Mouse (Mus musculus): ENCODE results near the gene Olfr1033. TPM values are rescaled to one million over a fixed set of nuclear protein-coding genes. Genes with fewer than 3 reads are reported as not detected.
"Not testable (repeated sequence)": the region's sequence is repeated elsewhere in the genome, so short reads cannot be mapped to it uniquely, and the experiment has no call there.

Olfr1033 gene
- polyA plus RNA-seq (2015; fragmentation: Nextera tagmentation; extraction: Ambion mirVana), result 6.3 and 6.4 TPM in 2 replicates

DNA sequence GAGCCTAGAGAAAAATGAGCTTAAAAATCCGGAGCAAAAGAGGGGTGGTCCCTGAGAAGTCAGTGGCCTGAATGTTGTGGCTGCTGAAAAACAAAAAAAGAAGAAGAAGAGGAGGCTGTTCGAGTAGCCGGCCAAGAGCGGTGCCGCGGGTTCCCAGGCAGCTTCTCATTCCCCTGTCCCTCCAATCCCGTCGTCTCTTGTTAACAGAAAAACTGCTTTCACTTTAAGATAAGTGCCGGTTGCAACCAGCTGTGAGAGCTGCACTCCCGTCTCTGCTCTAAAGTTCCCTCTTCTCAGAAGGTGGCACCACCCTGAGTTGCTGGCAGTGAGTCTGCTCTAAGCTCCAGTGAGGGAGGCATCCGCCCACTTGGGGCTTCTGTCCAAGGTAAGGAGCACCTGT lies at the start of gene Olfr1033:
Olfr1033 (plus strand) TSS at position 228 of the 400 bp plus-strand sequence.
- not testable (repeated sequence) for H3K4me1 ChIP-seq (ENCODE audit: control insufficient read depth, insufficient read depth, low read length); H3K36me3 ChIP-seq (ENCODE audit: control insufficient read depth, insufficient read depth); ATAC-seq (replicated peaks; ENCODE audit: extremely low read depth, insufficient read depth, low FRiP score); H3K9me3 ChIP-seq (replicated peaks; ENCODE audit: control insufficient read depth, low read length); H3K27me3 ChIP-seq (ENCODE audit: control insufficient read depth, insufficient read depth, low read length)
- peak within 1 kb of the TSS; percentile 73 for H3K27ac ChIP-seq (ENCODE audit: low read length)
- peak within 1 kb of the TSS; percentile 57 for H3K9ac ChIP-seq (ENCODE audit: low read length)
- WGBS, result under 1% methylated on average over 10 of the region's 11 CpGs
- H3K4me2 ChIP-seq (ENCODE audit: low read depth, low read length), result peak within 1 kb of the TSS; percentile 62
- H3K4me3 ChIP-seq (ENCODE audit: low read length), result peak within 1 kb of the TSS; percentile 54

DNA sequence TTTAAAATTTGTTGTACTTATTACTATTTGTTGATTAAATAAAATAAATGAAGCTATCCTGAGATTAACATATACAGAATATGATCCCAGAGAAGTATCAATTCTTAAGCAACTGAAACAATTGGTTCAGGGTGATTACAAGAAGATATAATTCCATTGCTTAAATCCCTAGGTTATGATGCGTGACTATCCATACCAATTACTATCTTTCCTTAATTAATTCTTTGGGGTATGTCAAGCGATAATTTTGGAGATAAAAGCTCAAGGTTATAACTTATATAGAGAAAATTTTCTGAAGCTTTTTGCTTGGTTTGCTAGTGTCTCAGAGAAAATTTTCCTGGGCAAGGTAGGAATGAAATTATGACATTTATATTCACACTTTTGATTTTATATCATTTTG lies 46.8 kb upstream of the Olfr1033 start, which contains the start of gene Olfr1029:
Olfr1029 (plus strand) TSS at position 301 of the 400 bp plus-strand sequence.
- H3K27ac ChIP-seq (ENCODE audit: low read length), result no peak within 1 kb of the TSS
- no peak within 1 kb of the TSS for H3K4me2 ChIP-seq (ENCODE audit: low read depth, low read length)
- no peak within 1 kb of the TSS for H3K9ac ChIP-seq (ENCODE audit: low read length)
- no peaks in the 10 kb centered on the region for H3K4me1 ChIP-seq (ENCODE audit: control insufficient read depth, insufficient read depth, low read length)
- 74% methylated on average over 2 of the region's 2 CpGs for whole genome bisulfite sequencing
- no peaks in the 10 kb centered on the region for H3K9me3 ChIP-seq (replicated peaks; ENCODE audit: control insufficient read depth, low read length)
- no peak for ATAC-seq (replicated peaks; ENCODE audit: extremely low read depth, insufficient read depth, low FRiP score)
- H3K36me3 ChIP-seq (ENCODE audit: control insufficient read depth, insufficient read depth), result no peaks in the 10 kb centered on the region
- no peaks in the 10 kb centered on the region for H3K27me3 ChIP-seq (ENCODE audit: control insufficient read depth, insufficient read depth, low read length)
- H3K4me3 ChIP-seq (ENCODE audit: low read length), result no peak within 1 kb of the TSS

DNA sequence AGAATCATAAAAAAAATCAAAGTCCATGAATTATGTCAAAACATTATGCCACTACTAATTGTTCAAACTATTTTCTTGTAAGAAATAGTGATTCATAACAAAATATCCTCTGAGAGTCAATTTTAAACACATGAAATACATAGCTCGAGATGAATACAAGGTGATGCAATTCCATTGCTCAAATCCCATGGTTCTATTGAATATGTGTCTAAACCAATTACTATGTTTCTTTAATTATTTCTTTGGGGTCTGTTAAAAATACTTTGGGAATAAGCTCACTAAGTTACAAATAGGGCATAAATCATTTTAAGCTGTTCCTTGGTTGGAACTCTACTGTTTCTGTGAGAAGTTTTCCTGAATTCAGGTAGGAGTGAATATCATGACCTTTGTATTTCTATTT lies 41.5 kb upstream of the Olfr1033 start, which contains the start of gene Olfr1030:
Olfr1030 (plus strand) TSS at position 301 of the 400 bp plus-strand sequence.
- Histone ChIP-seq H3K9ac (ENCODE audit: low read length) (no peak within 1 kb of the TSS), H3K4me2 (ENCODE audit: low read depth, low read length) (no peak within 1 kb of the TSS), H3K27ac (ENCODE audit: low read length) (no peak within 1 kb of the TSS), H3K4me1 (ENCODE audit: control insufficient read depth, insufficient read depth, low read length) (no peaks in the 10 kb centered on the region), H3K4me3 (ENCODE audit: low read length) (no peak within 1 kb of the TSS), H3K9me3 (replicated peaks; ENCODE audit: control insufficient read depth, low read length) (no peaks in the 10 kb centered on the region), H3K36me3 (ENCODE audit: control insufficient read depth, insufficient read depth) (no peaks in the 10 kb centered on the region), H3K27me3 (ENCODE audit: control insufficient read depth, insufficient read depth, low read length) (no peaks in the 10 kb centered on the region)
- 52% methylated on average over 1 of the region's 1 CpGs for WGBS
- ATAC-seq (replicated peaks; ENCODE audit: extremely low read depth, insufficient read depth, low FRiP score), result no peak

DNA sequence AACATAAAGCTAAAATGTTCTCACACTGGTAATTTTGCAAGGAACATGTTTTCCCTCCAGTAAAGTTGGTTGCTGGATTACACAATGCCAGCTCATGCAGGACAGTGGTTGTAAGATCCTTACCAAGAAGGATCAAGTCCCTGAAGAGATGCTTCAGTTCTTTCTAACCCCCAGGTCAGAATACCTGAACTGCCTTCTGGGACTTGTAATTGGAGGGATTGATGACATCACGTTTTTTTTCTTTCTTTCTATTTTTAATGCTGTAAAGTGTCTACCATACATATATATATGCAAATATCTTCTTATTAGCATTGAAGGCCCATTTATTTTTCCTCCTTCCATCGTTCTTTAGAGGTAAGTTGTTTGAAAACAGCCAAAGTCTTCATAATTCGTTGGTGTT lies 30.4 kb upstream of the Olfr1033 start, which contains the start of gene Olfr1031:
Olfr1031 (plus strand) TSS at position 301 of the 400 bp plus-strand sequence.
- ATAC-seq (replicated peaks; ENCODE audit: extremely low read depth, insufficient read depth, low FRiP score), result no peak
- 48% methylated on average over 3 of the region's 3 CpGs for WGBS
- no peaks in the 10 kb centered on the region for H3K9me3 ChIP-seq (replicated peaks; ENCODE audit: control insufficient read depth, low read length)
- no peak within 1 kb of the TSS for H3K9ac ChIP-seq (ENCODE audit: low read length)
- no peaks in the 10 kb centered on the region for H3K27me3 ChIP-seq (ENCODE audit: control insufficient read depth, insufficient read depth, low read length)
- H3K36me3 ChIP-seq (ENCODE audit: control insufficient read depth, insufficient read depth), result no peaks in the 10 kb centered on the region
- no peak within 1 kb of the TSS for H3K4me2 ChIP-seq (ENCODE audit: low read depth, low read length)
- H3K4me3 ChIP-seq (ENCODE audit: low read length), result no peak within 1 kb of the TSS
- H3K4me1 ChIP-seq (ENCODE audit: control insufficient read depth, insufficient read depth, low read length), result no peaks in the 10 kb centered on the region
- no peak within 1 kb of the TSS for H3K27ac ChIP-seq (ENCODE audit: low read length)

DNA sequence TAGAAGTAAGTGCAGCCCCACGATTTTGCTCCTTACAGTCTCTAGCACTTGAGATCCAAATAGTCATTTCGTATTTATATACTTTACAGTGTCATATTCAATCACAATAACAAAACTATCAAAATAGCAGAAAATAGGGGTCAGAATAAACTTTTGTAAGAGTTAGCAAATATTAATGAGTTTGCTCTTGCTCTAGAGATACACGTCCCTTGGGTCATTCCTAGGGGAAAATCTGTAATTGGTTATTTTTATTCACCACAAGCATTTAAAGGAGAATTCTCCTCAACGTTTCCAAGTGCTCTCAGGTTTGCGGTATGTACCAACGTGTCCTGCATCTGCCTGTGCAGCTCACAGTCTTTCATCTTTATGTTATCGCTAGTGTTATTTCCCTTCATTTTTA lies 15.2 kb upstream of the Olfr1033 start, which contains the start of gene Olfr1032:
Olfr1032 (plus strand) TSS at position 301 of the 400 bp plus-strand sequence.
- no peak for ATAC-seq (replicated peaks; ENCODE audit: extremely low read depth, insufficient read depth, low FRiP score)
- Histone ChIP-seq H3K4me1 (ENCODE audit: control insufficient read depth, insufficient read depth, low read length) (no peaks in the 10 kb centered on the region), H3K27ac (ENCODE audit: low read length) (no peak within 1 kb of the TSS), H3K36me3 (ENCODE audit: control insufficient read depth, insufficient read depth) (no peaks in the 10 kb centered on the region), H3K9ac (ENCODE audit: low read length) (no peak within 1 kb of the TSS), H3K4me3 (ENCODE audit: low read length) (no peak within 1 kb of the TSS), H3K27me3 (ENCODE audit: control insufficient read depth, insufficient read depth, low read length) (no peaks in the 10 kb centered on the region), H3K9me3 (replicated peaks; ENCODE audit: control insufficient read depth, low read length) (no peaks in the 10 kb centered on the region), H3K4me2 (ENCODE audit: low read depth, low read length) (no peak within 1 kb of the TSS)
- 79% methylated on average over 7 of the region's 7 CpGs for WGBS

DNA sequence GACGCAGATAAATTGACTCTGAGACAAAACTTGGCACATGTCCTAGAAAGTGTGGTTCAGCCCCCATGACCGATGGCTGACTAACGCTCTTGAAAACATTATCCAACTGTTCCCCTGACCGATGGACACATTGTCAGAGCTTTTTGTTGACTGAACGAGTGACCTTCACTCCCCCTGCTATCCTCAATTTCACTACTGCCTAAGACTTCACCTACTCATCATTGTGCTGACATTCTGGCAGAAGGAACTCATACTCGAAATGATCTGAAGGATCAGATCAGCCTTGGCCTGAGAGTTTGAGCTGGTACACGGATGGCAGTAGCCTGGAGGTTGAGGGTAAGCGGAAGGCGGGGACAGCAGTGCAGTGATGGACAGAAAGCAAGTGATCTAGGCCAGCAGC lies 1.1 kb downstream of the Olfr1033 start:
- not testable (repeated sequence) for H3K4me2 ChIP-seq (ENCODE audit: low read depth, low read length); H3K27me3 ChIP-seq (ENCODE audit: control insufficient read depth, insufficient read depth, low read length); H3K9me3 ChIP-seq (replicated peaks; ENCODE audit: control insufficient read depth, low read length); H3K36me3 ChIP-seq (ENCODE audit: control insufficient read depth, insufficient read depth); H3K27ac ChIP-seq (ENCODE audit: low read length); H3K4me3 ChIP-seq (ENCODE audit: low read length); H3K9ac ChIP-seq (ENCODE audit: low read length); H3K4me1 ChIP-seq (ENCODE audit: control insufficient read depth, insufficient read depth, low read length); ATAC-seq (replicated peaks; ENCODE audit: extremely low read depth, insufficient read depth, low FRiP score)
- WGBS, result 25% methylated on average over 3 of the region's 9 CpGs

- Histone ChIP-seq H3K9me3 (replicated peaks; ENCODE audit: control insufficient read depth, low read length) (no peaks in the 10 kb centered on the region), H3K4me2 (ENCODE audit: low read depth, low read length) (no peak within 1 kb of the TSS), H3K4me1 (ENCODE audit: control insufficient read depth, insufficient read depth, low read length) (no peaks in the 10 kb centered on the region), H3K4me3 (ENCODE audit: low read length) (no peak within 1 kb of the TSS), H3K36me3 (ENCODE audit: control insufficient read depth, insufficient read depth) (no peaks in the 10 kb centered on the region), H3K9ac (ENCODE audit: low read length) (no peak within 1 kb of the TSS), H3K27ac (ENCODE audit: low read length) (no peak within 1 kb of the TSS), H3K27me3 (ENCODE audit: control insufficient read depth, insufficient read depth, low read length) (no peaks in the 10 kb centered on the region)
- ATAC-seq (replicated peaks; ENCODE audit: extremely low read depth, insufficient read depth, low FRiP score), result no peak
These were observed 25.1 kb downstream of the Olfr1033 start, which contains the start of gene Olfr1034 for GRCm38 (mm10) chr2:86045561-86045960. Gene Olfr1034 (plus strand): TSS chr2:86045861.

DNA sequence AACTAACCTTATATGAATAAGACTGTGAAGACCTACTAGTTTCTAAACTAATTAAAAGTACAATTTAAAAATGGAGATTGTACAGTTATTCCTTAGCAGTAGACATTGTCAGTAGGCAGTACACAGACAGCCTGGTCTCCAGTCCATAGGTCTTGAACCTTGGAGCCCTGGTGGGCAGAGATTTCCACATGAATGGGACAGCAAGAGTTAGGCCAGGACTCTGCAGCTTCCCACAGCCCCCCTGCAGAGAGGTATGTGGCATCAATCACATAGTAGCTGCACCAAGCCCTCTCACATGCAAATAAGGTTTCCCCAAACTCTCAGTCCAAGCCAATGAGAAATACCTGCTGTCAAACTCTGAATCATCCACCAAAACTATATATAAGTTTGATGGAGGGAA lies 30.3 kb downstream of the Olfr1033 start:
- H3K9ac ChIP-seq (ENCODE audit: low read length); ATAC-seq (replicated peaks; ENCODE audit: extremely low read depth, insufficient read depth, low FRiP score); H3K27ac ChIP-seq (ENCODE audit: low read length); H3K4me3 ChIP-seq (ENCODE audit: low read length); H3K36me3 ChIP-seq (ENCODE audit: control insufficient read depth, insufficient read depth); H3K27me3 ChIP-seq (ENCODE audit: control insufficient read depth, insufficient read depth, low read length); H3K9me3 ChIP-seq (replicated peaks; ENCODE audit: control insufficient read depth, low read length); H3K4me1 ChIP-seq (ENCODE audit: control insufficient read depth, insufficient read depth, low read length); H3K4me2 ChIP-seq (ENCODE audit: low read depth, low read length): not testable (repeated sequence)

- H3K4me3 ChIP-seq (ENCODE audit: low read length); H3K27me3 ChIP-seq (ENCODE audit: control insufficient read depth, insufficient read depth, low read length); H3K9me3 ChIP-seq (replicated peaks; ENCODE audit: control insufficient read depth, low read length); H3K9ac ChIP-seq (ENCODE audit: low read length); H3K4me2 ChIP-seq (ENCODE audit: low read depth, low read length); H3K4me1 ChIP-seq (ENCODE audit: control insufficient read depth, insufficient read depth, low read length); H3K36me3 ChIP-seq (ENCODE audit: control insufficient read depth, insufficient read depth); ATAC-seq (replicated peaks; ENCODE audit: extremely low read depth, insufficient read depth, low FRiP score); H3K27ac ChIP-seq (ENCODE audit: low read length): not testable (repeated sequence)
- WGBS, result 90% methylated on average over 2 of the region's 2 CpGs
These were observed 43.3 kb downstream of the Olfr1033 start for GRCm38 (mm10) chr2:86063766-86064165.

Data from heart, embryonic 16.5 days (tissue).